Mouse (Mus musculus) small intestine, adult 10 weeks (tissue): ENCODE data around the gene Uchl4. TPM values are rescaled to one million over a fixed set of nuclear protein-coding genes. Genes with fewer than 3 reads are reported as not detected.

Experiments
- polyA plus RNA-seq: library from polyadenylated mRNA; stranded (reverse); fragments of 350-450 nt; fragmentation: Illumina TruSeq; extraction: RNeasy Lipid Tissue Mini Kit (QIAGEN cat#74804); gene quantifications from one replicate; pipeline ENCODE4 v1.2.3, GENCODE M21; 2014; ENCODE audit warnings: low replicate concordance

The Uchl4 gene
- polyA plus RNA-seq: not detected

DNA sequence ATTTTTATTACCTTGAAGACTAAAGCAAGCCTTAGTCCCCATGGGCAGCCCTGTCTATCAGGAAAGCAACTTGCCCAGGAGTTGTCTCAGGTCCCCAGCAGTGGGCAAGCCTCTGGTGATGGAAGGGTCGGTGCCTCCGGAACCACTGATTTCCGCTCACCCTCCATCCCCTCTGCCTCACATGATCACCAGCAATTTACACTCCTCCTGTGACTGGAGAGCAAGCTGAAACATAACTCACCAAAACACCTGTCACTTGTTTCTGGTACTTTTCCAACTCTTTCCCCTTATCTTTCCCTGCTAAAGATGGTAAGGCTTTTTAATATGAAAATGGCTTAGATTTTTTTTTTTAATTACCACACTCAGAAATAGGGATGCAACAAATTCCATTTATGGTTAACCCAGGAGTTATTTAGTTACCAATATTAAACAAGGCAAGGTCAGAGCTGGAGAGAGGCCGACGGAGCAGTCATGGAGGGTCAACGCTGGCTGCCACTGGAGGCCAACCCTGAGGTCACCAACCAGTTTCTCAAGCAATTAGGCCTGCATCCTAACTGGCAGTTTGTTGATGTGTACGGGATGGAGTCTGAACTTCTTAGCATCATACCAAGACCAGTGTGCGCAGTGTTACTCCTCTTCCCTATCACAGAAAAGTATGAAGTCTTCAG lies at the start of gene Uchl4:
Gene Uchl4, plus strand, starts transcription at position 434 of the 668 bp plus-strand sequence.

DNA sequence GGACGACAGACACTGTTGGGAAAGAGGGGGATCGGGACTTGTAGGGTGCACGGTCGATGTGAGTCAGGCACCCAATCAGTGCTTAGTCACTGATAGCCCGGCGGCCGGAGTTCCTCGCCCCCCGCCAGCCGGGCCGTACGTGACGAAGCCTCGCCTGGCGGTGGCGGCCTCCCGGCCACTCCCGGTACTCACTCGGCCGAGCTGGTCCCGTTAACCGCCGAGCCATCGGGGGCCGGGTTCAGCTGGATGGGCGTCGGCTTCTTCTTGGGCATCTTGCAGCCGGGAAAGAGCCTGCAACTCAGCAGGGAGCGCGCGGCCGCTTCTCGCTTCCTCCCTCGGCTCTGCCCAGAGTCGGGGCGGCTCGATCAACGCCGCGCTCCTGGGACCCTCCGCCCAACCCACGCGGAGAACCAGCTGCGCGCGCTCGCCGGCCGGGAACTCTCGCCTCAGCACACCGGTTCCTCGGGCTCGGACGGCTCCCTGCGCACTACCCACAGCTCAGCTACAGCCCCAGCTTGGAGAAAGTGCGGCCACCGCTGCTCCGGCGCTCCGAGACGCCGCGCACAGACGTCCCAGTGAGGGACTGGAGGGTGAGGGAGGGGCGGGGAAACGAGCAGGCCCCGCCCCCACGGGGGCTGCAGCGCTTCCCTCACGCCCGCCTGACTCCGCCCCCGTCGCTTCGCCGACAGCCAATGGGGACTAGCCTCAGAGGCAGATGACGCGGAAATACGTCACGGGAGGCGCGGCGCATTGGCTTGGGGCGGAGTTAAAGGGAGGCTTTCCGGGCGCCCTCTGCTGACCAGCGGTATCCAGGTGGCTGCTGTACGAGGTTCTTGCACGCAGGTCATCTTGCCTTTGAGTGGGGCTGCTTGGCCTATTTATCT lies 18.3 kb downstream of the Uchl4 start, which contains the start of gene Map2k1:
Gene Map2k1, minus strand, starts transcription at position 611 of the 884 bp plus-strand sequence.

DNA sequence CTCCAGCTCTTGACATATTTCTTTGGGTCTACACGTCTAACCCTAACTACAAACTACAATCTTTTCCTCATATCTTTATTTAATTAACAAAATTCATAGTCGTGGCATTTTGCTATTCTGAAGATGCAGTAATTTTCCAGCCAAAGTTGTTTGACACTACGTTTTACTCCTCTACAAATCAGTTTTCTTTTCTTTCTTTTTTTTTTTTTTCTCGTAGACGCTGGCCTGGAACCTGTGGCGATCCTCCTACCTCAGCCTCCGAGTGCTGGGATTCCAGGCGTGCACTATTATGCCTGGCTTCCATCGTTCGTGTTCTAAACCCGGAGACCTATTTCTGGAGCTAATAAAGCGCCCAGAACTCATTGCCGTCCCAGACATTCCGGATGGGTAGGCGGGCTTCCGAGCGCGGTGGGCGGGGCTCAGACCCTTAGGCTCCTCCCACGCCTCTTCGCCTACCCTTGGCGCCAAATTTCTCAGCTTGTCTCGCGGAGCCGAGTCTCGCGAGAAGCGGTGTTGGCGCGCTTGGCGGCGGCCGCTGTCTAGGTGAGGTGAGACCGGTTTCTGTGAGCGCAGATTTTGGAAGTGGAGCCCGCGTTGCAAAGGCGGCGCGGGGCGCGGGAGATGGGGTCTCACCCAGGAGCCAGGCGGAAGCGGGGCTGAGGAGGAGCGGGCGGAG lies 46.2 kb downstream of the Uchl4 start, which contains the start of gene Tipin:
Gene Tipin, plus strand, starts transcription at position 477 of the 676 bp plus-strand sequence.

Other genes with a start within 250 kb of the Uchl4 start
- gene Smad6, start 213.1 kb upstream of the Uchl4 start, polyA plus RNA-seq: 4.0 TPM
- 0.52 TPM for gene Lctl, start 118.1 kb upstream of the Uchl4 start, polyA plus RNA-seq
- gene Zwilch, start 62.1 kb upstream of the Uchl4 start, polyA plus RNA-seq: 25.1 TPM
- gene Rpl4, start 61.8 kb upstream of the Uchl4 start, polyA plus RNA-seq: 333 TPM
- gene Snapc5, start 55.9 kb upstream of the Uchl4 start, polyA plus RNA-seq: 82.3 TPM
- 78.3 TPM for gene Map2k1, start 18.4 kb downstream of the Uchl4 start, polyA plus RNA-seq
- gene Tipin, start 46.4 kb downstream of the Uchl4 start, polyA plus RNA-seq: 41.8 TPM
- 6.7 TPM for gene Dis3l, start 106.1 kb downstream of the Uchl4 start, polyA plus RNA-seq
- not detected for gene Megf11, start 150.4 kb downstream of the Uchl4 start, polyA plus RNA-seq